8 mouse cellular contexts compared by ENCODE assay signal in the genomic region with DNA sequence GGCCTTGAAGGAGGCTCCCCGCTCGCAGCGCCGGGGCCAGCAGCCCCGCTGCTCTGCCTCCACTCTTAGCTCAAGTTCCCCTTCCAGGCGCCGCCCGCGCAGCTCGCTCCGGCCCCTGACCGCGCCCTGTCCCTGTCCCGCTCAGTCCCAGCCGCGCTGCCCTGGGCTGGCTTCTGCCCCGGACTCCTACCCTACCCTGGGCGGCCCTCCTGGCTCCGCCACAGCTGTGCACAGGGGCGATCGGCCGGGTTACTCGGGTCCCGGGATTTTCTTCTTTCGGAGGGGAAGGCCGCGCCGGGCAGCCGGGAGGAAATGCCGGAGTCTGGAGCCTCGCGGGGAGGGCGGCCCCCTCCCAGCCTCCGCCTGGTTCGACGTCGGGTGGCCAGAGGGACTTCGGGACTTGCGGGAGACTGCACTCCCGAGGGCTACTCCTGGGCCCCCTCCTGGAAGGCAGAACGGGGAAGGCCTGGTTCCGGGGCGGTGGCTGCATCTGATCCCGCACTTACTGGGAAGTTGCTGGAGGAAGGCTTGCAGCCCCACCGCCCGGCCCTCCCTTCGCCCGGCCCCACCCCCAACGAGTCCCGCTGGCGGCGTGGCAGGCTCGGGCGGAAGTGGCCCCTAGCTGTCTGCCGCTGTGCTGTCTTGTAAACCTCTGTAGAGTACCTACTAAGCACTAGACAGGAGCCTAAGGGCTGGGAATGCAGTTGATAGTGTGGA. TPM values are rescaled to one million over a fixed set of nuclear protein-coding genes. Genes with fewer than 3 reads are reported as not detected.
DNase-seq lines count a peak whose midpoint lies in the region; TF ChIP-seq lines count a peak whose summit lies in the region.

A gene (minus strand): TSS at position 545 of the 717 bp plus-strand sequence.

- H3K36me3 ChIP-seq in E14TG2a.4 (ENCODE audit: insufficient read depth, low read length) (no peaks in the 10 kb centered on the region), macrophage (ENCODE audit: inconsistent target) (peaks cover 3% of the 10 kb centered on the region; the same call in 1 of the 2 replicates)
- H3K36me3 ChIP-seq in hindbrain, embryonic 10.5 days = no peaks in the 10 kb centered on the region

- H3K9me3 ChIP-seq in E14TG2a.4 (ENCODE audit: low read length) = no peaks in the 10 kb centered on the region
- no peaks in the 10 kb centered on the region for H3K9me3 ChIP-seq in hindbrain, embryonic 10.5 days

- peak within 1 kb of the TSS; percentile 82 for H3K4me3 ChIP-seq in E14TG2a.4 (replicated peaks; ENCODE audit: low read length)
- peak within 1 kb of the TSS; percentile 67 for H3K4me3 ChIP-seq in hindbrain, embryonic 10.5 days
- H3K4me3 ChIP-seq in macrophage (ENCODE audit: inconsistent target) = peak within 1 kb of the TSS; percentile 40

- under 1% methylated on average over 55 of the region's 55 CpGs for WGBS in hindbrain, embryonic 10.5 days
- WGBS in macrophage (ENCODE audit: missing documents) = 1% methylated on average over 55 of the region's 55 CpGs

- peak; percentile 84 for DNase-seq in adrenal gland, postnatal 25 days
- DNase-seq in forelimb bud, embryonic 11.5 days (ENCODE audit: low read depth, low spot score) = peak; percentile 58
- peak; percentile 80 for DNase-seq in hindbrain, embryonic 10.5 days (ENCODE audit: low spot score)
- DNase-seq in layer of hippocampus, postnatal 36 days = peak; percentile 22 to 31
- DNase-seq in retina, embryonic 14.5 days (ENCODE audit: low spot score) = peak; percentile 61
- peak; percentile 76 for DNase-seq in urinary bladder, adult 2 months (ENCODE audit: low spot score)

- H3K79me2 ChIP-seq in macrophage (ENCODE audit: inconsistent target) = peaks cover 46% of the 10 kb centered on the region

- H3K27ac ChIP-seq in hindbrain, embryonic 10.5 days = peak within 1 kb of the TSS; percentile 91
- peak within 1 kb of the TSS; percentile 57 for H3K27ac ChIP-seq in macrophage

- H3K4me1 ChIP-seq in E14TG2a.4 (replicated peaks; ENCODE audit: low read depth, low read length) = peaks cover 25% of the 10 kb centered on the region
- peaks cover 34% of the 10 kb centered on the region for H3K4me1 ChIP-seq in hindbrain, embryonic 10.5 days (replicated peaks)

- peaks cover 73% of the 10 kb centered on the region for H3K27me3 ChIP-seq in E14TG2a.4 (ENCODE audit: insufficient read depth, low read length)
- peaks cover 66% of the 10 kb centered on the region for H3K27me3 ChIP-seq in hindbrain, embryonic 10.5 days (ENCODE audit: insufficient read depth, poor library complexity, severe bottlenecking)

- TF ChIP-seq CTCF in E14TG2a.4 (conservative IDR thresholded peaks at IDR 0.05; ENCODE audit: low read length) = no peak

RNA-seq across cellular contexts. Expression of the gene that starts here (rescaled TPM):
- 11.7 and 15.7 TPM in 2 replicates for total RNA-seq in adrenal gland, postnatal 25 days (2021)
- 0.93 and 1.1 TPM in 2 replicates for polyA plus RNA-seq in hindbrain, embryonic 10.5 days (2016; fragmentation: Nextera tagmentation; extraction: Ambion mirVana)
- 1 to 10 TPM; 3.2 to 3.6 TPM for total RNA-seq in layer of hippocampus, postnatal 36 days (2021)
- total RNA-seq in macrophage (2018; cell fraction: chromatin; rRNA removed) = 10 to 100 TPM; 17.4 to 77.8 (median 42.8) TPM
- total RNA-seq in macrophage (2018; cell fraction: cytosol; rRNA removed) = 10 to 100 TPM; 61.8 to 93.0 (median 77.5) TPM
- 100 to 1,000 TPM in 12 of 26 experiments, 10 to 100 TPM in 14; 41.8 to 171 (median 92.6) TPM for total RNA-seq in macrophage (2018; cell fraction: nucleus; rRNA removed)
- polyA plus RNA-seq in macrophage (2018) = 40.3 to 54.1 TPM (median 50.5 TPM) in 3 replicates
- 16.6 and 19.9 TPM in 2 replicates for polyA plus RNA-seq in urinary bladder, adult 2 months (2012; rRNA removed)

Comparison
In these comparisons a context has a peak if more than half of its experiments do, and no peak if none do; other contexts are left out.
1. Peak in every context shown above with its lines: DNase-seq, H3K4me3 ChIP-seq and H3K27ac ChIP-seq.
2. DNase-seq: peak in every context shown above with its lines; median percentile 84 in adrenal gland, postnatal 25 days; 80 in hindbrain, embryonic 10.5 days; 76 in urinary bladder, adult 2 months; 61 in retina, embryonic 14.5 days; 58 in forelimb bud, embryonic 11.5 days; 26 in layer of hippocampus, postnatal 36 days.